Mouse (Mus musculus) liver, embryonic 11.5 days (tissue): ENCODE data around the gene Ost4. TPM values are rescaled to one million over a fixed set of nuclear protein-coding genes. Genes with fewer than 3 reads are reported as not detected.

Source experiments
- ATAC-seq: fragments of 200-750 bp; cut with Nextera tagmentation; replicated peaks from 2 replicates; pipeline ENCODE4 v1.8.0; 2017; ENCODE audit warnings: moderate number of reproducible peaks, mild to moderate bottlenecking, moderate TSS enrichment, moderate library complexity; ENCODE audit not compliant: low FRiP score
- DNase-seq: peaks from one replicate; pipeline ENCODE4 v3.0.0-alpha.2; 2017; ENCODE audit warnings: low spot score
- H3K27ac ChIP-seq: fragments of 300-500 bp; sonication (generic); 2 replicates; pipeline ENCODE4 v1.5.1; 2014; ENCODE audit warnings: mild to moderate bottlenecking, low read depth, low read length, control low read depth
- H3K27me3 ChIP-seq: fragments of 300-500 bp; sonication (generic); replicated peaks from 2 replicates; pipeline ENCODE4 v1.6.1; 2014; ENCODE audit warnings: low read length, mixed read lengths; ENCODE audit not compliant: control insufficient read depth, insufficient read depth
- H3K36me3 ChIP-seq: fragments of 300-500 bp; sonication (generic); 2 replicates; pipeline ENCODE4 v1.6.1; 2014; ENCODE audit warnings: mild to moderate bottlenecking, low read length, moderate library complexity, mixed read lengths; ENCODE audit not compliant: control insufficient read depth, insufficient read depth
- H3K4me1 ChIP-seq: fragments of 300-500 bp; sonication (generic); replicated peaks from 2 replicates; pipeline ENCODE4 v1.6.1; 2014; ENCODE audit warnings: low read length, mixed read lengths; ENCODE audit not compliant: control insufficient read depth, insufficient read depth
- H3K4me2 ChIP-seq: fragments of 300-500 bp; sonication (generic); 2 replicates; pipeline ENCODE4 v1.6.1; 2014; ENCODE audit warnings: mild to moderate bottlenecking, control low read depth, moderate library complexity
- H3K4me3 ChIP-seq: fragments of 300-500 bp; sonication (generic); 2 replicates; pipeline ENCODE4 v1.5.1; 2014; ENCODE audit warnings: low read depth, low read length, control low read depth
- H3K9ac ChIP-seq: fragments of 300-500 bp; sonication (generic); 2 replicates; pipeline ENCODE4 v1.6.1; 2014; ENCODE audit warnings: low read depth, low read length, control low read depth
- H3K9me3 ChIP-seq: fragments of 300-500 bp; sonication (generic); 2 replicates; pipeline ENCODE4 v1.6.1; 2016; ENCODE audit warnings: low read length, inconsistent platforms, mixed read lengths; ENCODE audit not compliant: control insufficient read depth
- WGBS: fragments of 180-500 bp; shearing (Covaris S2); extraction: QIAGEN DNeasy Blood & Tissue Kit; methylation state at CpG from one replicate; pipeline ENCODE4 v1.1.7; 2014; 5-methylcytosine and 5-hydroxymethylcytosine counted together
- polyA plus RNA-seq: library from polyadenylated mRNA; unstranded; fragments of >200 nt; fragmentation: Nextera tagmentation; extraction: Ambion mirVana; gene quantifications from 2 replicates; pipeline ENCODE4 v1.2.1, GENCODE M21; 2014

The Ost4 gene
- polyA plus RNA-seq, result 467 and 501 TPM in 2 replicates

- under 1% methylated on average over 58 of the region's 58 CpGs for WGBS
- peak; percentile 95 for DNase-seq
- H3K4me3 ChIP-seq, result peak within 1 kb of the TSS; percentile 75
- peaks cover 25% of the 10 kb centered on the region for H3K36me3 ChIP-seq
- H3K4me2 ChIP-seq, result peak within 1 kb of the TSS; percentile 96
- peak within 1 kb of the TSS; percentile 85 for H3K9ac ChIP-seq
- H3K27me3 ChIP-seq, result no peaks in the 10 kb centered on the region
- H3K27ac ChIP-seq, result peak within 1 kb of the TSS; percentile 87
- H3K4me1 ChIP-seq, result peaks cover 39% of the 10 kb centered on the region
- no peaks in the 10 kb centered on the region for H3K9me3 ChIP-seq
- ATAC-seq, result peak; percentile 97
Measured at GRCm38 (mm10) chr5:30907413-30908059, at the start of gene Ost4. Ost4 (minus strand) TSS chr5:30907788.

DNA sequence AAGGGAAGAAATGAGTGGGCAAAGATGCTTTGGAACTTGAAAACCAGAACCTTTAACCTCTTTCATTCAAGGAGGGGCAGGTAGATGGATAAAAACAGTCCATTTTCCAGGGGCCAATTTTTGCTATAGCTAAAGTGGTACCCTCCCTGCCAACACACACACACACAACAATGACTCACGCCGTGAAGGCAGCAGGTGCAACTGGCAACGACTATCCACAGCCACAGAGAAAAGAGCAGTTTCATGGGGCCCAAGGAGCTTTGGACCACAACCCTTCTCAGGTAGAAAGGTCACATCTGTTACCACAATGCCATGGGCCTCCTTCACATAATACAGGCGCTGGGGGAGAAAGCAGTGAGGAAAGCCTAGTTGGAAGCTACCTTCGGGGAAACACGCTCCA is 48.2 kb upstream of the Ost4 start:
- H3K9me3 ChIP-seq, result no peaks in the 10 kb centered on the region
- H3K4me1 ChIP-seq, result peaks cover 15% of the 10 kb centered on the region
- H3K27me3 ChIP-seq, result no peaks in the 10 kb centered on the region
- no peak overlapping the region for H3K4me3 ChIP-seq
- no peak overlapping the region for H3K4me2 ChIP-seq
- peaks cover 39% of the 10 kb centered on the region for H3K36me3 ChIP-seq
- H3K9ac ChIP-seq, result no peak overlapping the region
- ATAC-seq (no peak), DNase-seq (no peak)
- WGBS, result 90% methylated on average over 6 of the region's 6 CpGs
- no peak overlapping the region for H3K27ac ChIP-seq

DNA sequence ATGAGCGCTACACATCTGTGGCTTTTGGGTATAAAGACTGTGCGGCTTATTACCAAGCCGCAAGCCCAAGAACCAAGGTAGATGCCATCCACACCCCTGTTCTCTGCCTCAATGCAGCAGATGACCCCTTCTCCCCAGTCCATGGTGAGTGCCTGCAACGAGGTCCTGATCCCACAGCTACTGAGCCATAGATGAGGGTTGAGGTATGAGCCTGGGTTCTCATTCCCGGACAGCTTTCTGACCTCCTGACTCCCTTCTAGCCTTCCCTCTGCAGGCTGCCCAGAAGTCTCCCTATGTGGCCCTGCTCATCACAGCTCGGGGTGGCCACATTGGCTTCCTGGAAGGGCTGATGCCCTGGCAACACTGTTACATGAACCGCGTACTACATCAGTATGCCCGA is 47.0 kb upstream of the Ost4 start:
- H3K4me1 ChIP-seq, result peaks cover 13% of the 10 kb centered on the region
- H3K27ac ChIP-seq, result no peak overlapping the region
- no peak overlapping the region for H3K4me2 ChIP-seq
- DNase-seq (no peak), ATAC-seq (no peak)
- no peaks in the 10 kb centered on the region for H3K9me3 ChIP-seq
- H3K9ac ChIP-seq, result no peak overlapping the region
- peaks cover 39% of the 10 kb centered on the region for H3K36me3 ChIP-seq
- H3K27me3 ChIP-seq, result no peaks in the 10 kb centered on the region
- H3K4me3 ChIP-seq, result no peak overlapping the region
- WGBS, result 92% methylated on average over 9 of the region's 9 CpGs

DNA sequence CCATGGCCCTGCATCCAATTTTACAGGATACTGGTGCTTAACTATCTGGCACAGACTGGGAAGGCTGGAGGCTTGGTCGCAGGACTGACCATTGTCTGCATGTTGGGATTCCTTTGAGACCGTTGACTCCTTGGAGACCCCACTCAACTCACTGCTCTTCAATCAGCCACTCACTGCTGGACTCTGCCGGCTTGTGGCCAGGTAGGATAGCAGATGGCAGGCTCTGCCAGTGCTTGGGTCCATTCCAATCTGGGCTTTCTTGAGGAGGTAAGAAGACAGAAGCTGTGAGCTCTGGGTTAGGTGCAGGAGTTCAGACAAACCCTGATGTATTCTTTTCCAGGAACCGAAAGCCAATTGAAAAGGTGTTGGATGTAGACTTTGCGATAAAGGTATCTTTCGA is 46.5 kb upstream of the Ost4 start:
- peaks cover 39% of the 10 kb centered on the region for H3K36me3 ChIP-seq
- WGBS, result 94% methylated on average over 6 of the region's 6 CpGs
- no peak overlapping the region for H3K9ac ChIP-seq
- H3K9me3 ChIP-seq, result no peaks in the 10 kb centered on the region
- H3K27me3 ChIP-seq, result no peaks in the 10 kb centered on the region
- no peak for DNase-seq
- H3K27ac ChIP-seq, result no peak overlapping the region
- no peak for ATAC-seq
- H3K4me1 ChIP-seq, result peaks cover 15% of the 10 kb centered on the region
- H3K4me3 ChIP-seq, result no peak overlapping the region
- no peak overlapping the region for H3K4me2 ChIP-seq

DNA sequence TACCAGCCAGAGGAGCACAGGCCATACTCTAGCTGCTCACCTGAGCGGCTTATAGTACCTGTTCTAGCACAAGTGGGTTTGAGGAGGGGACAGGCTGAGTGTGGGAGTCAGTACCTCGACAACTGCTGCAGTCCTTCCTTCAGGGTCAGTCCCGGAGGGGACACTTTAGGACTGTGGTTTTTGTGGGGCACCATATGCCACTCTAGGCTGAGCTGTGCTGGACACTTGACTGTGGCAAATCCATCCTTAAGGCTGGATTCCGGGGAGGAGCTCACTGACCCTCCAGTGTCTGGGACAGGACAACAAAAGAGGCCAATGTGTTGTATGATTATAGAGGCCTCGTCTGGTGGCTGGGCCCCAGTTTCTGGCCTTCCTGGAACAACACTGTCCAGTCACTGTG is 45.0 kb upstream of the Ost4 start:
- H3K27ac ChIP-seq, result no peak overlapping the region

GRCm38 (mm10) chr5:30951706-30952105 is 44.1 kb upstream of the Ost4 start:
- Histone ChIP-seq H3K4me2 (no peak overlapping the region), H3K4me3 (no peak overlapping the region), H3K4me1 (peaks cover 10% of the 10 kb centered on the region), H3K27ac (no peak overlapping the region), H3K9ac (no peak overlapping the region), H3K27me3 (no peaks in the 10 kb centered on the region), H3K36me3 (peaks cover 26% of the 10 kb centered on the region), H3K9me3 (no peaks in the 10 kb centered on the region)
- 83% methylated on average over 6 of the region's 6 CpGs for WGBS
- no peak for ATAC-seq
- no peak for DNase-seq

More for the DNA sequence above, 45.0 kb upstream of the Ost4 start:
- Histone ChIP-seq H3K4me3 (no peak overlapping the region), H3K4me1 (peaks cover 10% of the 10 kb centered on the region), H3K9ac (no peak overlapping the region), H3K27me3 (no peaks in the 10 kb centered on the region), H3K9me3 (no peaks in the 10 kb centered on the region), H3K36me3 (peaks cover 29% of the 10 kb centered on the region), H3K4me2 (no peak overlapping the region)
- 82% methylated on average over 5 of the region's 5 CpGs for WGBS
- no peak for DNase-seq
- no peak for ATAC-seq

DNA sequence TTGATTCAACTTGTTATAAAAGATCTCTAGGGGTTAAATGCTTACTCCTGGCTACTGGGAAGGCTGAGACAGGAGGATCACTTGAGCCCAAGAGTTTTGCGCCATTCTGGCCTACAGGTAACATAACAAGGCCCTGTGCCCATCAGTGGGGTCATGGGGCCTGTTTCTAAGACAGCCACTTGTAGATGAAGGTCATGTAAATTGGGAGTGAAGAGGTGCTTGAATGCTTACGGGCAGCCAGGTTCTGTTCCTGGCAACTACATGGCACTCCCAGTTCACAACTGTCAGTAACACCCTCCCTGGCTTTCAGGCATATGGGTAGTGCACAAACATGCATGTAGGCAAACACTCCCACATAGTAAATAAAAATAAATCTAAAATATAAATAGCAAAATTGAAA is 43.3 kb upstream of the Ost4 start:
- H3K4me3 ChIP-seq, result peak overlapping the region; percentile 62; the same call in 1 of the 2 replicates
- no peaks in the 10 kb centered on the region for H3K9me3 ChIP-seq
- peak overlapping the region; percentile 78 for H3K4me2 ChIP-seq
- H3K36me3 ChIP-seq, result peaks cover 23% of the 10 kb centered on the region
- no peaks in the 10 kb centered on the region; the same call in 1 of the 2 replicates for H3K27me3 ChIP-seq
- H3K4me1 ChIP-seq, result peaks cover 10% of the 10 kb centered on the region
- H3K9ac ChIP-seq, result no peak overlapping the region
- 94% methylated on average over 2 of the region's 2 CpGs for WGBS
- no peak for ATAC-seq
- DNase-seq, result no peak
- no peak overlapping the region for H3K27ac ChIP-seq

DNA sequence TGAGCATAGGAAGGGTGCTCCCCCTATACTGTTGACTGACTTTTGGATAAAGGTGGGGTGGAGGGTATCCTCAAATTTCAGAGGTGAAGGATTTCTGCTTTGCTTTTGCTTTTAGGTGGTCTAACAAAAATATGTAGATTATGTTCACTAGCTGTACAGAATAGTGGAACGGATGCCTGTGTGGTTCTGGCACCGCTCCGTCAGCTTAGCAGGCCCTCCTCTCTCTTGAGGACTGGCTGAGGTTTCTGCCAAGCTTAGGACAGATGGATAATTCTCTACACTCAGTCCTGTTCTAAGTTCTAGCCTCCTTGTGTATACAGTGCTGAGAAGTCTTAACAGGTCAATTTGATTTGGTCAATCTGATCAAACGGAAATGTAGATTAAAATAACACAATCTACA is 42.9 kb upstream of the Ost4 start:
- Histone ChIP-seq H3K4me3 (peak overlapping the region; percentile 62), H3K27ac (peak overlapping the region; percentile 6; the same call in 1 of the 2 replicates), H3K27me3 (peaks cover 2% of the 10 kb centered on the region; the same call in 1 of the 2 replicates), H3K36me3 (peaks cover 22% of the 10 kb centered on the region), H3K9ac (peak overlapping the region; percentile 63), H3K4me1 (peaks cover 10% of the 10 kb centered on the region), H3K4me2 (peak overlapping the region; percentile 78), H3K9me3 (no peaks in the 10 kb centered on the region)
- DNase-seq (no peak), ATAC-seq (no peak)
- 74% methylated on average over 4 of the region's 4 CpGs for WGBS
